Mouse (Mus musculus): ENCODE data around the gene Ckap5.

DNA sequence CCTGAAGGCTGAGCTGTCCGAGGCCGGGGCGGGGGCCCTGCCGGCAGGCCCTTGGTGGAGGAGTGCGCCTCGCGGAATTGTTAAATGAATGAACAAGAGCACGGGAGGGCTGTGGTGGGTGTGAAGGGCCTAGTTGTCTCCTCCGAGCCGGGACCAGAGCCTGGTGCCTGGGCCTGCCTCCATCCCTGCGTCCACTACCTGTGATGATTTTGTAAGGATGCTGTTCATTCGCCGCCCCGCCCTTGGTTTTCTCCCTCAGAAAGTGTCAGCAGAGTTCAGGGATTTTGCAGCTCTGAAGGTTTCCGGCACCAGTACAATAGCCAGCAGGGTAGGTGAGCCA, 555 bp downstream of the Ckap5 start:
- TF ChIP-seq CTCF (IDR thresholded peaks at IDR 0.05; ENCODE audit: insufficient read depth, low read depth, low read length): no peak
- no peak for TF ChIP-seq POLR2A (IDR thresholded peaks at IDR 0.05; ENCODE audit: insufficient read depth, low read depth, low read length)
